Mouse (Mus musculus) limb, embryonic 12.5 days (tissue): ENCODE data around the gene Cnfn. TPM values are rescaled to one million over a fixed set of nuclear protein-coding genes. Genes with fewer than 3 reads are reported as not detected.
A peak's percentile ranks its signal among the peaks of the same experiment; 100 is the strongest.

ENCODE experiments used
- ATAC-seq: fragments of 200-750 bp; cut with Nextera tagmentation; 2 replicates; pipeline ENCODE4 v1.8.0; 2017; ENCODE audit warnings: low read depth, moderate TSS enrichment; ENCODE audit not compliant: insufficient number of reproducible peaks, insufficient read depth, low FRiP score, low TSS enrichment
- H3K27ac ChIP-seq: fragments of 300-500 bp; sonication (generic); 2 replicates; pipeline ENCODE4 v1.5.1; 2016; ENCODE audit warnings: mild to moderate bottlenecking, moderate library complexity
- H3K27me3 ChIP-seq: fragments of 300-500 bp; sonication (generic); 2 replicates; pipeline ENCODE4 v1.6.1; 2016; ENCODE audit warnings: mild to moderate bottlenecking, moderate library complexity
- H3K36me3 ChIP-seq: fragments of 300-500 bp; sonication (generic); 2 replicates; pipeline ENCODE4 v1.6.1; 2016; ENCODE audit warnings: mild to moderate bottlenecking, moderate library complexity
- H3K4me1 ChIP-seq: fragments of 300-500 bp; sonication (generic); replicated peaks from 2 replicates; pipeline ENCODE4 v1.6.1; 2016
- H3K4me2 ChIP-seq: fragments of 300-500 bp; sonication (generic); 2 replicates; pipeline ENCODE4 v1.6.1; 2016; ENCODE audit warnings: mild to moderate bottlenecking, moderate library complexity
- H3K4me3 ChIP-seq: fragments of 300-500 bp; sonication (generic); replicated peaks from 2 replicates; pipeline ENCODE4 v1.5.1; 2016; ENCODE audit warnings: mild to moderate bottlenecking
- H3K9ac ChIP-seq: fragments of 300-500 bp; sonication (generic); replicated peaks from 2 replicates; pipeline ENCODE4 v1.6.1; 2016; ENCODE audit warnings: mild to moderate bottlenecking, moderate library complexity
- H3K9me3 ChIP-seq: fragments of 300-500 bp; sonication (generic); 2 replicates; pipeline ENCODE4 v1.6.1; 2016; ENCODE audit warnings: mild to moderate bottlenecking, moderate library complexity
- WGBS: fragments of 180-500 bp; shearing (Covaris S2); methylation state at CpG from one replicate; pipeline ENCODE4 v1.1.7; 2016; 5-methylcytosine and 5-hydroxymethylcytosine counted together
- polyA plus RNA-seq: library from polyadenylated mRNA; unstranded; fragments of >200 nt; fragmentation: Nextera tagmentation; extraction: Ambion mirVana; gene quantifications from 2 replicates; pipeline ENCODE4 v1.2.1, GENCODE M21; 2016

Cnfn gene
- polyA plus RNA-seq, 1 experiment from 2014 or later = not detected

GRCm38 (mm10) chr7:25379551-25380351 is 10.2 kb upstream of the Cnfn start:
- H3K27me3 ChIP-seq = peaks cover 5% of the 10 kb centered on the region; the same call in 1 of the 2 replicates
- peaks cover 25% of the 10 kb centered on the region for H3K4me1 ChIP-seq
- peaks cover 26% of the 10 kb centered on the region for H3K36me3 ChIP-seq
- H3K4me3 ChIP-seq = peak overlapping the region; percentile 45
- peak overlapping the region; percentile 61 for H3K9ac ChIP-seq
- peak overlapping the region; percentile 83 for H3K4me2 ChIP-seq
- 0 out of 2 replicates have a peak overlapping the region, but pooled peaks have one; percentile 41 for H3K27ac ChIP-seq
- no peaks in the 10 kb centered on the region for H3K9me3 ChIP-seq
- WGBS = under 1% methylated on average over 41 of the region's 42 CpGs
- ATAC-seq = peak; percentile 66

DNA sequence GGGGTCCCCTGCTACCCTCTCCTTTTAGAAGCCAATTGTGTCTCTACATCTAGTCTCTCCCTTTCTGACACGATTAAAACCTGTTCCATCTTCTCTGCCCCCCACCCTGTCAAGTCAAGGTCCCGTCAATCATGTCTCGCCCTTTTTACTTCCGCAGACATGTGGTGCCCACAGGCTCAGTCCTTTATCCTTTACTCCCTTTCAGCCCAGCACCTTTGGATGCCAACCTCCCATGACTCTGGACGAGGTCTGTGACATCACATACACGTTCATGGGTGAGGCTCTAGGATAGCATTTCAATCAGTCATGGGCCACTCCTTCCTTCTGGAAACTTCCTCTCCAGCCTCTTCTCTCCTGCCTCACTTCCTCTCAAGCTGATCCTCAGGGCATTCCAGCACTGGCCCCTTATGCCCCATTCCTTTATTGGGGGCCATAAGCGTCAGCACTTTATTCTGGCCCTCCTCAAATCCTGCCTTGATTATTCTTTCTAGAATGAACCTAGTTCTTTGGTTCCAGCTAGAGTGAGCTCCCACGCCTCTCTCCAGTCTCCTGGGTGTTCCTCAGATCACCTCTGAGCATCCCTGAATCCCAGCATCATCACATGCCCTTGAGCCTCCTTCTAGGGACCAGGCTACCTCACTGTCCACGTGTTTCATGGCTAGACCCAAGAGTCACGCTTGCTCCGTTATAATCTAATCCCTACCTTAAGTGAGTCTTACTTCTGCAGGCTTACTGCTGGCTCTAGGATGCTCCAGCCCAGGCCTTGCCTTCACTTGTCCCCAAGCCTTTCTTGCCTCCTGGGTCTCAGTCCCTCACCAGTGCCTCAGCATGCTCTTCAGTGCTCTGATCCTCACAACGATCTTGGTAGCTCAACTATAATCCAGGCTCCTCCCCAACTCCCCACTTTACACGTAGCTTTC is 8.9 kb upstream of the Cnfn start:
- H3K9ac ChIP-seq = no peak overlapping the region
- no peak overlapping the region for H3K4me3 ChIP-seq
- no peak overlapping the region for H3K4me2 ChIP-seq
- no peak overlapping the region for H3K27ac ChIP-seq
- peaks cover 32% of the 10 kb centered on the region for H3K4me1 ChIP-seq
- no peaks in the 10 kb centered on the region for H3K9me3 ChIP-seq
- H3K27me3 ChIP-seq = peaks cover 5% of the 10 kb centered on the region; the same call in 1 of the 2 replicates
- peaks cover 13% of the 10 kb centered on the region for H3K36me3 ChIP-seq
- WGBS = 83% methylated on average over 13 of the region's 13 CpGs
- ATAC-seq = no peak

- Histone ChIP-seq H3K27me3 (peaks cover 5% of the 10 kb centered on the region; the same call in 1 of the 2 replicates), H3K9ac (no peak overlapping the region), H3K4me1 (peaks cover 32% of the 10 kb centered on the region), H3K27ac (no peak overlapping the region), H3K4me3 (peak overlapping the region; percentile 34; the same call in 1 of the 2 replicates), H3K9me3 (no peaks in the 10 kb centered on the region), H3K36me3 (peaks cover 3% of the 10 kb centered on the region), H3K4me2 (peak overlapping the region; percentile 52)
- ATAC-seq = no peak
- 51% methylated on average over 8 of the region's 8 CpGs for WGBS
Observed at GRCm38 (mm10) chr7:25377100-25377700, 7.7 kb upstream of the Cnfn start.

DNA sequence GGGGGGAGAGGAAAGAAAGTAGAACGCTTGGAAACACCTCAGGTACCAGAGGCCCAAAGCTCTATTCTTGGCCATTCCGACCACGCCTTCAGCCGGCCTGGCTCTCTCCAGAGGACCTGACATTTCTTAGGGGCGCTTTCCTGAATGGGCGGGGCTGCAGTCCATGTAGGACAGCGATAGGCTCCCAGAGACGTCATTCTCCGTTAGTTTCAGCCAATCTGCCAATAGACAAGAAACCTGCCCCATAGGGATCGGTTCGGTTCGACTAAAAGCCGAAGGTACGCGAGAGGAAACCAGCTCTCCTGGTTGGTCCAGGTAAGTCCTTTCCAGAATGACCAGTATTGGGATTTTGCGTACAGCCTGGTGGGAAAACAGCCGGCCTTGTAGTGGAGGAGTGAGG is 7.0 kb upstream of the Cnfn start:
- WGBS = 5% methylated on average over 17 of the region's 17 CpGs
- Histone ChIP-seq H3K27ac (no peak overlapping the region), H3K9ac (no peak overlapping the region), H3K9me3 (no peaks in the 10 kb centered on the region), H3K36me3 (no peaks in the 10 kb centered on the region; the same call in 1 of the 2 replicates), H3K4me3 (peak overlapping the region; percentile 34), H3K27me3 (peaks cover 5% of the 10 kb centered on the region; the same call in 1 of the 2 replicates), H3K4me1 (peaks cover 32% of the 10 kb centered on the region), H3K4me2 (peak overlapping the region; percentile 52)
- ATAC-seq = no peak

DNA sequence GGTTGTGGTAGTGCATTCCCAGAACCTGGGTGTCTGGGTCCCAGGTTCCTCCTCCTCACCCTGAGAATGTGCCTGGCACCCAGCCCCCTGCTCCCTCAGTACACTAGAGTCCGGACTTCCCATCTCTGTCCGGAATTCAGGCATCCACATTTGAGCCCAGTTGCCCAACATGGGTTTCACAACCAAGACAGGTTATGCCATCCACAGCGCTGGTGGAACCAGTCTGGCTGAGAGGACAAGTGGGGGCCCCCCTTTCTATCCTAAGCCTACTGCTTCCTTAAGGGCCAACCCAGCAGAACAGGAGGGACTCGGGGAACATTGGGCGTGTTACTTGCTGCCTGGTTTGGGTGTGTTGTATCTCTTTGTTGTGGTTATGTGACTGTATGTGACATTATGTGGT is 2.9 kb upstream of the Cnfn start:
- Histone ChIP-seq H3K4me3 (no peak overlapping the region), H3K9me3 (no peaks in the 10 kb centered on the region), H3K36me3 (no peaks in the 10 kb centered on the region), H3K4me1 (peaks cover 22% of the 10 kb centered on the region), H3K4me2 (no peak overlapping the region), H3K27me3 (peaks cover 38% of the 10 kb centered on the region), H3K9ac (no peak overlapping the region), H3K27ac (no peak overlapping the region)
- no peak for ATAC-seq
- WGBS = 85% methylated on average over 5 of the region's 5 CpGs

- Histone ChIP-seq H3K27ac (no peak overlapping the region), H3K4me3 (peak overlapping the region; percentile 21; the same call in 1 of the 2 replicates), H3K9ac (no peak overlapping the region), H3K4me1 (peaks cover 23% of the 10 kb centered on the region), H3K4me2 (no peak overlapping the region), H3K36me3 (peaks cover 17% of the 10 kb centered on the region), H3K27me3 (peaks cover 60% of the 10 kb centered on the region), H3K9me3 (no peaks in the 10 kb centered on the region)
- ATAC-seq = no peak
- WGBS = 20% methylated on average over 12 of the region's 12 CpGs
Observed at GRCm38 (mm10) chr7:25368333-25368732, 1.2 kb downstream of the Cnfn start.

- no peaks in the 10 kb centered on the region for H3K9me3 ChIP-seq
- H3K27ac ChIP-seq = no peak overlapping the region
- H3K4me1 ChIP-seq = peaks cover 23% of the 10 kb centered on the region
- H3K4me2 ChIP-seq = peak overlapping the region; percentile 43
- no peak; the same call in 1 of the 2 replicates for ATAC-seq
- H3K27me3 ChIP-seq = peaks cover 60% of the 10 kb centered on the region
- peaks cover 23% of the 10 kb centered on the region for H3K36me3 ChIP-seq
- H3K4me3 ChIP-seq = peak overlapping the region; percentile 21
- 0 out of 2 replicates have a peak overlapping the region, but pooled peaks have one; percentile 34 for H3K9ac ChIP-seq
- 3% methylated on average over 33 of the region's 33 CpGs for WGBS
Observed at GRCm38 (mm10) chr7:25367632-25368293, 1.8 kb downstream of the Cnfn start.

- WGBS = 59% methylated on average over 13 of the region's 13 CpGs
- no peak; the same call in 1 of the 2 replicates for ATAC-seq
- peaks cover 60% of the 10 kb centered on the region for H3K27me3 ChIP-seq
Observed at GRCm38 (mm10) chr7:25365937-25366625, 3.4 kb downstream of the Cnfn start.

GRCm38 (mm10) chr7:25363632-25364031 is 5.9 kb downstream of the Cnfn start:
- no peak overlapping the region for H3K27ac ChIP-seq
- H3K36me3 ChIP-seq = peaks cover 64% of the 10 kb centered on the region
- no peak overlapping the region for H3K4me3 ChIP-seq
- H3K4me2 ChIP-seq = no peak overlapping the region
- ATAC-seq = no peak
- no peaks in the 10 kb centered on the region for H3K9me3 ChIP-seq
- H3K27me3 ChIP-seq = peaks cover 38% of the 10 kb centered on the region
- WGBS = 91% methylated on average over 17 of the region's 17 CpGs
- no peak overlapping the region for H3K9ac ChIP-seq
- H3K4me1 ChIP-seq = peaks cover 23% of the 10 kb centered on the region

More at GRCm38 (mm10) chr7:25365937-25366625, 3.4 kb downstream of the Cnfn start:
- H3K9ac ChIP-seq = no peak overlapping the region
- no peak overlapping the region for H3K4me3 ChIP-seq
- peaks cover 23% of the 10 kb centered on the region for H3K4me1 ChIP-seq
- H3K27ac ChIP-seq = no peak overlapping the region
- no peak overlapping the region for H3K4me2 ChIP-seq
- H3K36me3 ChIP-seq = peaks cover 40% of the 10 kb centered on the region
- no peaks in the 10 kb centered on the region for H3K9me3 ChIP-seq

- H3K4me2 ChIP-seq = no peak overlapping the region
Observed at GRCm38 (mm10) chr7:25363151-25363550, 6.4 kb downstream of the Cnfn start.

More at GRCm38 (mm10) chr7:25363151-25363550, 6.4 kb downstream of the Cnfn start:
- no peaks in the 10 kb centered on the region for H3K9me3 ChIP-seq
- peaks cover 33% of the 10 kb centered on the region for H3K27me3 ChIP-seq
- no peak overlapping the region for H3K4me3 ChIP-seq
- peaks cover 69% of the 10 kb centered on the region for H3K36me3 ChIP-seq
- no peak overlapping the region for H3K9ac ChIP-seq
- 88% methylated on average over 19 of the region's 19 CpGs for WGBS
- peaks cover 23% of the 10 kb centered on the region for H3K4me1 ChIP-seq
- no peak for ATAC-seq
- no peak overlapping the region for H3K27ac ChIP-seq
